Mouse (Mus musculus): ENCODE measurements around the gene Vamp8. TPM values are rescaled to one million over a fixed set of nuclear protein-coding genes. Genes with fewer than 3 reads are reported as not detected.
A peak's percentile ranks its signal among the peaks of the same experiment; 100 is the strongest.

Vamp8 gene
- polyA plus RNA-seq, 1 experiment from 2014 or later: 35.7 TPM

DNA sequence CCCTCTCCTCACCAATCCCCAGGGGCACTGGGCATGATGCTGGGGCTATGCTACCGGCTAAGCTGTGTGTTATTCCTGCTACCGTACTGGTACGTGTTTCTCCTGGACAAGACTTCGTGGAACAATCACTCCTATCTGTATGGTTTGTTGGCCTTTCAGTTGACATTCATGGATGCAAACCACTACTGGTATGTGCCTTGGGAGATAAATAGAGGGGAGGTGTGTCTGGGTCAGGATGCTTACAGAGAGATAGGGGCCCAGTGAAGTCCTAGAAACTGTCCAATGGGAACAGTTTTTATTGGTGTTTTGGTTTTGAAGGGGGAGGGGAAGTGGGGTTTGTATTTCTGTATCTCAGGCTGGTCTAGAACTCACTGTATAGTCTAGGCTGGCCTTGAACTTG is 27.8 kb upstream of the Vamp8 start:
- Histone ChIP-seq H3K4me3 (no peak overlapping the region), H3K4me1 (peaks cover 17% of the 10 kb centered on the region), H3K27me3 (ENCODE audit: low read depth, poor library complexity, severe bottlenecking) (no peaks in the 10 kb centered on the region), H3K9me3 (replicated peaks) (no peaks in the 10 kb centered on the region), H3K27ac (replicated peaks) (no peak overlapping the region), H3K36me3 (peaks cover 52% of the 10 kb centered on the region)
- WGBS: 95% methylated on average over 4 of the region's 4 CpGs
- DNase-seq (ENCODE audit: low spot score): no peak

DNA sequence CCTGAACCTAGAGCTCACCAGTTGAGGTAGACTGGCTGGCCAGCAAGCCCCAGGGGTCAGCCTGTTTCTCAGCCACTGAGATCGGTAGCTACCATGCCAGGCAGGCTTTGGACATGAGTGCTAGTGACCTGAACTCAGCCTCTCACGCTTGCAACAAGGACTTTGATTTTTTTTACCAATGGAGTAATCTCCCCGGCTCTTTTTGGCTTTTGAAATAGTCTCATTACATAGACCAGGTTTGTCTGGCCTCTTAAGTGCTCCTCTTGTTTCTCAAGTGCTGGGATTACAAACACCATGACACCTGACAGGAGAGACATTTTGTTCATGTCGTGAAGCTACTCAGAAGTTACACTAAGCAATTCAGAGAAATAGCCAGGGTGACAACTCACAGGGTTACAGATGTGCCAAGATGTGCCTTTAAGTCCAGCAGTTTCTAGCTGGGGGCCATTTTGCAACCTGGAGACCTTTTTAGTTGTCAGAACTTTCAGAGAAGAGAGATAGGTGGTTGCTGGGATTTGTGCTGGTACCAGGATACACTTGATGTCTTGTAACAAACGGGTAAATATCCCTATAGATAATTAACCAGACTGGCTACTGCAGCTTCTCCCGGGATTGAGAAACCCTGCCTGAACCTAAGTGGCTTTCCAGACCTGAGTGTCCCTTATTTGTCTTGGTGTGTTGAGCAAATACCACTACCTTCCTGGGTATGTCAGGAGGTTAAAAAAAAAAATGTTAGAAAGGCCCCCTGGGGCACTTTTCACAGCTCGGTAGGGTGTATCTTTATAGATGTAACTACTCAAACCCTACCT is 25.7 kb upstream of the Vamp8 start:
- Histone ChIP-seq H3K36me3 (peaks cover 33% of the 10 kb centered on the region), H3K4me1 (peaks cover 17% of the 10 kb centered on the region), H3K4me3 (no peak overlapping the region), H3K27ac (replicated peaks) (no peak overlapping the region), H3K27me3 (ENCODE audit: low read depth, poor library complexity, severe bottlenecking) (no peaks in the 10 kb centered on the region), H3K9me3 (replicated peaks) (no peaks in the 10 kb centered on the region)
- DNase-seq (ENCODE audit: low spot score): no peak
- 89% methylated on average over 7 of the region's 7 CpGs for WGBS

DNA sequence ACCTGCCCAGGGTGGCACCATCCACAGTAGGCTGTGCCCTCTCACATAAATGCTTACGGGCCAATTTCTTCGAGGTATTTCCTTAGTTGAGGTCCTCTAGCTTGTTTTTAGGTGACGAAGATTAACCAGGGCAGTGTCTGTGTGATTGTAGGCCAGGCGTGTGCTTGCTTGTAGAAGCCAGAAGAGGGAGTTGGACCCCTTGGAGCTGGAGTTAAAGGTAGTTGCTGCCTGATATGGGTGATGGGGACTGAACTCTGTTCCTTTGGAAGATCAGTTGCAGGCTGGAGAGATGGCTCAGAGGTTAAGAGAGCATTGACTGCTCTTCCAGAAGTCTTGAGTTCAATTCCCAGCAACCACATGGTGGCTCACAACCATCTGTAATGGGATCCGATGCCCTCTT is 24.7 kb upstream of the Vamp8 start:
- Histone ChIP-seq H3K27me3 (ENCODE audit: low read depth, poor library complexity, severe bottlenecking) (no peaks in the 10 kb centered on the region), H3K4me3 (peak overlapping the region; percentile 93), H3K9me3 (replicated peaks) (no peaks in the 10 kb centered on the region), H3K36me3 (peaks cover 24% of the 10 kb centered on the region), H3K27ac (replicated peaks) (no peak overlapping the region), H3K4me1 (peaks cover 17% of the 10 kb centered on the region)
- 87% methylated on average over 5 of the region's 5 CpGs for WGBS
- DNase-seq (ENCODE audit: low spot score): no peak

DNA sequence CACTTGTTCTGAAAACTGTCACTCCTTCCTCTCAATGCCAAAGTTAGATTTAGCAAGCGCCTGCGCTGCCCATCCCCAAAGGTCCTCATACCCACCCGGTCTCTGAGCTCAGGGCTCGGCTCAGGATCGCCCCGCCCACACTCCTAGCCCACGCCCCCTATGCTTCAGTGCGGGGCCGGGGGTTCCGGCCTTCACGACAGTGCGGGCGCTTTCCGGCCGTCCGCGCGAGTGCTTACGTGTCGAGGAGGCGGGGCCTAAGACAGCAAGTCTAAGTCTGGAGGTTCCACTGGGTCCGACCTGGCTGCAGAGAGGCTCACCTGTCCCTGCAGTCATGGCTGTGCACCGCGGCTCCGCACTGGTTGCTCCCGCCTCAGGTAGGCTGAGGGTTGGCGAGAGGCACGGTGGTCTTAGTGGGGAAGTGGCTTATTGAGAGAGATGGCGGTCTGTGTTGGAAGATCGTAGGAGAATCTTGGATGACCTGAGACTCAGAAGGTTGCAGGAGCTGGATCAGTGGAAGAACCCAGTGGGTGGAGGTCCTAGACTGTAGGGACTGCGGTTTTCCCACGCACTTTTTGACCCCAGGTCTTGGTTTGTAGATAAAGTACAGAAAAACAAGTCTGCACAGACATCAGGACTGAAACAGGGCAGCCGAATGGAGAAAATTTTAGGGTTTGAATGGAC is 23.7 kb upstream of the Vamp8 start, which contains the start of gene Ggcx:
Gene Ggcx (plus strand): TSS at position 233 of the 681 bp plus-strand sequence.
- Histone ChIP-seq H3K4me3 (peak within 1 kb of the TSS; percentile 93), H3K27me3 (ENCODE audit: low read depth, poor library complexity, severe bottlenecking) (no peaks in the 10 kb centered on the region), H3K27ac (replicated peaks) (peak within 1 kb of the TSS; percentile 88), H3K4me1 (peaks cover 17% of the 10 kb centered on the region), H3K9me3 (replicated peaks) (no peaks in the 10 kb centered on the region), H3K36me3 (peaks cover 17% of the 10 kb centered on the region)
- 2% methylated on average over 33 of the region's 33 CpGs for WGBS
- DNase-seq (ENCODE audit: low spot score): peak; percentile 95

DNA sequence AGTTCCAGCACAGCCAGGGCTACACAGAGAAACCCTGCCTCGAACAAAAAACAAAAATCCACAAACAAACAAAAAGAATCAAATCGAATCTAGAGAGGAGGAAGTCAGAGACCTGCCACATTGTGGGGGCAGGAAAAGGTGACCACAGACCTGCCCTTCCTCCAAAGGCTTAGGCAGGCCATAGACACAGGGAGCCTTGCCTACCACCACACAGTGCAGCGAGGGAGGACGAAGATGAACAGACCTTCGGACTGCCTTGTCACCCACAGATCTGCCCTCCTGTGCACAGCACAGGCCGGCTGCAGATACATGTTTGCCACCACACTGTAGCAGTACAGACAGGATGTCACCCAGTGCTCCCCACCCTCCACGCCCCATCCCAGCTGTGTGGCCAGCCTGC is 20.0 kb upstream of the Vamp8 start:
- H3K27me3 ChIP-seq (ENCODE audit: low read depth, poor library complexity, severe bottlenecking): no peaks in the 10 kb centered on the region
- no peak overlapping the region for H3K4me3 ChIP-seq
- H3K36me3 ChIP-seq: no peaks in the 10 kb centered on the region
- no peak overlapping the region for H3K27ac ChIP-seq (replicated peaks)
- H3K4me1 ChIP-seq: peaks cover 17% of the 10 kb centered on the region
- no peaks in the 10 kb centered on the region for H3K9me3 ChIP-seq (replicated peaks)
- 86% methylated on average over 7 of the region's 7 CpGs for WGBS
- DNase-seq (ENCODE audit: low spot score): no peak

DNA sequence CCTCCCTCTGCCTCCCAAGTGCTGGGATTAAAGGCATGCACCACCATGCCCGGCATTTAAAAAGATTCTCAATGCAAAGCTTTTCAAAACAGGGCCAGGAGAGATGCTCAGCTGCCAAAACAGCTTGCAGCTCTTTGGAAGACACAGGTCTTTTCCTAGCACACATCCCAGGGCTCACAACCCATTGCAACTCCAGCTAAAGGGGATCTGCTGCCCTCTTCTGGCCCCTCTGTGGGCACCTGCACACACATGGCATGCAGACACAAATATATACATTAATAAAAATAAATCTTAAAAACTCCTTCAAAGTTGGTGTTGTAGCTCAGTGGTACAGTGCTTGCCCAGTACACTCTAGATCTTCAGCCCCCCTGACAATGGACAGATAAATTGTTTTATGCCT is 19.5 kb upstream of the Vamp8 start:
- Histone ChIP-seq H3K27ac (replicated peaks) (no peak overlapping the region), H3K9me3 (replicated peaks) (no peaks in the 10 kb centered on the region), H3K36me3 (no peaks in the 10 kb centered on the region), H3K4me3 (no peak overlapping the region), H3K27me3 (ENCODE audit: low read depth, poor library complexity, severe bottlenecking) (no peaks in the 10 kb centered on the region), H3K4me1 (peaks cover 14% of the 10 kb centered on the region)
- WGBS: 23% methylated on average over 1 of the region's 1 CpGs
- no peak for DNase-seq (ENCODE audit: low spot score)

DNA sequence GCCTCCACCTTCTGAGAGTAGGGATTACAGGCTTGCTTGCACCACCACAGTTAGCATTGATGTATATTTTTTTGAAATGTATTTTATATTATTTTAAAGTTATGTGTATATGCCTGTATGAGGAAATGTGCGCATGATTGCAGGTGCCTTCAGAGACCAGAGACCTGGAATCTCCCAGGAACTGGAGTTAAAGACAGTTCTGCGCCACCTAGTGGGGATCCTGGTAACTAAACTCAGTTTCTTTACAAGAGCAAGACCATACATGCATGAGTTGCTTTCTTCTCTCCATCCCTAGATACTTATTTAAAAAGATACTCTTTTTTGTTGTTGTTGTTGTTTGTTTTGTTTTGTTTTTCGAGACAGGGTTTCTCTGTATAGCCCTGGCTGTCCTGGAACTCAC is 19.1 kb upstream of the Vamp8 start:
- Histone ChIP-seq H3K27me3 (ENCODE audit: low read depth, poor library complexity, severe bottlenecking) (no peaks in the 10 kb centered on the region), H3K9me3 (replicated peaks) (no peaks in the 10 kb centered on the region), H3K36me3 (no peaks in the 10 kb centered on the region), H3K4me3 (no peak overlapping the region), H3K27ac (replicated peaks) (no peak overlapping the region), H3K4me1 (peaks cover 10% of the 10 kb centered on the region)
- DNase-seq (ENCODE audit: low spot score): peak; percentile 62
- WGBS: 23% methylated on average over 3 of the region's 3 CpGs

DNA sequence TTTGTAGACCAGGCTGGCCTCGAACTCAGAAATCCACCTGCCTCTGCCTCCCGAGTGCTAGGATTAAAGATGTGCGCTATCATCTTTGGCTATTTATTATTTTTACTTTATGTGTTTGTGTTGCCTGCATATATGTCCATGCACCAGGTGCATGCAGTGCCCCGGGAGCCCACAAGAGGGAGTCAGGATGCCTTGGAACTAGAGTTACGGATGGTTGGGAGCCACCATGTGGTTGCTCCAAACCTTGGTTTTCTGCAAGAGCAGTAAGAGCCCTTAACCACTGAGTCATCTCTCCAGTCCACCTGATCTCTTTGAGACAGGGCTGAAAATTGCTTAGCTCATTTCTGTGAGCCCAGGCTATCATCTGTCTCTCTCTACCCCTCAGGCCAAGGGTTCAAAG is 16.6 kb upstream of the Vamp8 start:
- Histone ChIP-seq H3K4me1 (no peaks in the 10 kb centered on the region), H3K27me3 (ENCODE audit: low read depth, poor library complexity, severe bottlenecking) (no peaks in the 10 kb centered on the region), H3K27ac (replicated peaks) (no peak overlapping the region), H3K36me3 (no peaks in the 10 kb centered on the region), H3K9me3 (replicated peaks) (no peaks in the 10 kb centered on the region), H3K4me3 (no peak overlapping the region)
- DNase-seq (ENCODE audit: low spot score): peak; percentile 87
- WGBS: 2% methylated on average over 5 of the region's 5 CpGs

DNA sequence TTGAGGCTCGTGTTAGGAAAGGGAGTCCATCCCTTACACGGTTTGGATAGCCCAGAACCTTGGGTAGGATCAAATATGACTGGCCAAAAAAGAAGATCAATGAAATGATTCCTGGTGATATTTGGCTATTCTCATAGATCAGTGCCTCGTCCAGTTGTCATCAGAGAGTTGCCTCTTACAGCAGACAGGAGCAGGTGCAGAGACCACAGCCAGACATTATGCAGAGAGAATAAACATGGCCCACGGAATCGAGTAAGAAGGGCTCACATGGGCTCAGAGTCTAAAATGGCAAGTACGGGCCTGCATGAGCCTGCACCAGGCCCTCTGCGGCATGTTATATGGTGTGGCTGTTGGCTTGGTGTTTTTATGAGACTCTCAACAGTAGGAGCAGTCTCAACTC is 14.9 kb upstream of the Vamp8 start:
- no peak for DNase-seq (ENCODE audit: low spot score)
- 84% methylated on average over 7 of the region's 7 CpGs for WGBS
- H3K9me3 ChIP-seq (replicated peaks): no peaks in the 10 kb centered on the region
- no peaks in the 10 kb centered on the region for H3K36me3 ChIP-seq
- no peak overlapping the region for H3K27ac ChIP-seq (replicated peaks)
- H3K4me1 ChIP-seq: no peaks in the 10 kb centered on the region
- H3K4me3 ChIP-seq: no peak overlapping the region
- no peaks in the 10 kb centered on the region for H3K27me3 ChIP-seq (ENCODE audit: low read depth, poor library complexity, severe bottlenecking)

DNA sequence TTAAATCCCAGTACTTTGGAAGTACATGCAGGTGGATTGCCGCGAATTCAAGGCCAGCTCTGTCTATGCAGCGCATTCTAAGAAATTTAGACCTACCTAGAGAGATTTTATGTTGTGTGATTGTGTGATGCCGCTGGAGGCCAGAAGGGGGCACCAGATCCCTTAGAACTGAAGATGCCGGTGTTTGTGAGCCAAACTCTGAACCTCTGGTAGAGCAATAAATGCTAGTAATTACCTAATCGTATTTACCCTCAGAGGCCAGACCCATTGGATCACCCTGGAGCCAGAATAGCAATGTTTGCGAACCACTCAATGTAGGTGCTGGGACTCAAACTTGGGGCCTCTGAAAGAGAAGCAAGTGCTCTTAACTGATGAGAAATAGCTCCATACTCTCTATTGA is 11.4 kb upstream of the Vamp8 start:
- H3K27ac ChIP-seq (replicated peaks): no peak overlapping the region
- DNase-seq (ENCODE audit: low spot score): peak; percentile 68
- WGBS: 24% methylated on average over 7 of the region's 7 CpGs

DNA sequence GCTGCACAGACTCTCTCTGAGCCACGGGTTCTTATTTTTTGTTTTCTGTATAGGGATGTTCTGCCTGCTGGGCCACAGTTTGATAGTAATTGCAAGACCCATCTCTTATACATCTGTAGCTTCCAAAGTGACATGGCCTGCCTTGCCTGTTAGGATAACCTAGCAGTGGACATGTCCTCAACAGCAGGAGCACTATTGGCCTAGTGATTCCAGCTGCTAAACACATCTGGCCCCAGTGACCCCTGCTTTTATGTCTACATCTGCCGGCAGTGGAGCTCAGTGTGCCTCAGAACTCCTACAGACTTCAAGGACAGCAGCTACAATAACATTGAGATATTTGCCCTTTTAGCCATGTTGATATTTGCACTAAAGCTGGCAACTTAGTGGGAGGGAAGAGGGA is 9.5 kb upstream of the Vamp8 start:
- peak; percentile 39 for DNase-seq (ENCODE audit: low spot score)
- H3K4me1 ChIP-seq: peaks cover 3% of the 10 kb centered on the region; the same call in 1 of the 2 replicates
- peaks cover 4% of the 10 kb centered on the region; the same call in 1 of the 2 replicates for H3K27me3 ChIP-seq (ENCODE audit: low read depth, poor library complexity, severe bottlenecking)
- H3K4me3 ChIP-seq: no peak overlapping the region
- H3K9me3 ChIP-seq (replicated peaks): no peaks in the 10 kb centered on the region
- H3K36me3 ChIP-seq: no peaks in the 10 kb centered on the region
- no peak overlapping the region for H3K27ac ChIP-seq (replicated peaks)
- 46% methylated on average over 2 of the region's 2 CpGs for WGBS

More for the DNA sequence above, 11.4 kb upstream of the Vamp8 start:
- no peaks in the 10 kb centered on the region for H3K9me3 ChIP-seq (replicated peaks)
- H3K4me3 ChIP-seq: no peak overlapping the region
- no peaks in the 10 kb centered on the region for H3K36me3 ChIP-seq
- peaks cover 3% of the 10 kb centered on the region; the same call in 1 of the 2 replicates for H3K4me1 ChIP-seq
- no peaks in the 10 kb centered on the region; the same call in 1 of the 2 replicates for H3K27me3 ChIP-seq (ENCODE audit: low read depth, poor library complexity, severe bottlenecking)

DNA sequence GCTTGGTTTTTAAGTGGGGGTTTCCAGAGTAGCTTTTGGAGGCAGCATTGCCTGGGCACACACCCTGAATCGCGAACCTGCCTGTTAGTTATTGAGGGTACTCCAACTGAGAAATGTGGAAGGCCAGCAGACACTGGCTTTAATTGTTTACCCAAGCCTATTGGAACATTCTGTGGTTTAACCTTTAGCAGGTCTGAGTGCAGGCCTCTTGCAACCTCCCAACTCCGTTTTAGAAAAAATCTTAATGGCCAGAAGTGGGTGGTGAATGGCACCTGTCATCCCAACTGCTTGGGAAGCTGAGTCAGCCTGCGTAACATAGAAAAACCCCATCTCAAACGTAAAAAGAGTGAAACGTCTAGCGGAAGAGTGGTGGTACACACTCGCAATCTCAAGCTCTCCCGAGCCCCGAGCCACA is 6.3 kb upstream of the Vamp8 start:
- no peak overlapping the region for H3K27ac ChIP-seq (replicated peaks)
- no peaks in the 10 kb centered on the region for H3K9me3 ChIP-seq (replicated peaks)
- no peak overlapping the region for H3K4me3 ChIP-seq
- peaks cover 4% of the 10 kb centered on the region; the same call in 1 of the 2 replicates for H3K27me3 ChIP-seq (ENCODE audit: low read depth, poor library complexity, severe bottlenecking)
- peaks cover 6% of the 10 kb centered on the region; the same call in 1 of the 2 replicates for H3K4me1 ChIP-seq
- DNase-seq (ENCODE audit: low spot score): no peak
- WGBS: 83% methylated on average over 10 of the region's 10 CpGs
- no peaks in the 10 kb centered on the region for H3K36me3 ChIP-seq

DNA sequence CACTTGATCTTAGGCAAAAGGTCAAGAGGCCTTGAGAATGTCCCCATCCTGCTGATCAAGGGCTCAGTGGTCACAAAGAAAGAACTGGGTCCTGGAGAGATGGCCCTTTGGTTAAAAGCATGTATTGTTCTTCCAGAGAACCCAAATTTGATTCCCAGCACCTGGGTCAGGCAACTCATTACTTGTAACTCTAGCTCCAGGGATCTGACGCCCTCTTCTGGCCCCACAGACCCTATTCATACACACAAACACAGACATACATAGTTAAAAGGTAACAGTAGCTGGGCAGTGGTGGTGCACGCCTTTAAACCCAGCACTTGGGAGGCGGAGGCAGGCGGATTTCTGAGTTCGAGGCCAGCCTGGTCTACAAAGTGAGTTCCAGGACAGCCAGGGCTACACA is 1.8 kb upstream of the Vamp8 start:
- no peaks in the 10 kb centered on the region for H3K9me3 ChIP-seq (replicated peaks)
- no peak overlapping the region for H3K27ac ChIP-seq (replicated peaks)
- H3K4me3 ChIP-seq: no peak overlapping the region
- H3K27me3 ChIP-seq (ENCODE audit: low read depth, poor library complexity, severe bottlenecking): peaks cover 30% of the 10 kb centered on the region
- no peak for DNase-seq (ENCODE audit: low spot score)
- H3K4me1 ChIP-seq: peaks cover 26% of the 10 kb centered on the region
- WGBS: 86% methylated on average over 5 of the region's 5 CpGs
- H3K36me3 ChIP-seq: no peaks in the 10 kb centered on the region
